Mouse (Mus musculus) layer of hippocampus, postnatal 25 days (tissue): Measurements from ENCODE around the gene Chtop. TPM values are rescaled to one million over a fixed set of nuclear protein-coding genes. Genes with fewer than 3 reads are reported as not detected.

Experiments used
- DNase-seq, 2 experiments: peaks; one replicate each; pipeline ENCODE4 v3.0.0; 2022; ENCODE audit warnings: mixed read lengths in 2 of 2, low spot score in 1 of 2; ENCODE audit errors: extremely low spot score in 1 of 2
- total RNA-seq, 2 experiments: library from RNA; stranded (reverse); gene quantifications; 2 replicates each; pipeline ENCODE4 v1.2.3; 2021

The Chtop gene
- total RNA-seq, 2 experiments from 2014 or later, result 159 to 166 TPM

DNA sequence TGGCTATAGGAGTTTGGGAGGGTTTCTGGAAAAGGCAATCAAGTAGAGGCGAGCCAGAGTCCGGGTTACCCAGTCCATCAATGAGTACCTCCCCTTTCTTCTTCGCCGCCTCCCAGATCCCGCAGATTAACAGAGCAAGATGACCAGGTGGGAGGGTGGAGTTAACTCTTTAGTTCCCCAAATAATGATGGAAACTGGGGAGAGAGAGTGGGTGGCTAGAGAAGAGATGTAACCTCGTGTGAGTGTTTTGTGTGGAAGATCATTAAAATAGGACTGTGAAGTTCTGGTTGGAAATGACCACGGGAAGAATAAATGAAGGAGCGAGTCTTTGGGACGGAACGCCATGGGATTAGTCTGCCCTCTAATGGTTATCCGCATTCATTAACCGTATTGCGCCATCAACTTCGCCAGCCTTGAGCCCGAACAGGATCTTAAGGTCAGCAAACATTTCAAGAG lies 43.0 kb downstream of the Chtop start:
- DNase-seq, result peak in 1 of 2 experiments; percentile 46

DNA sequence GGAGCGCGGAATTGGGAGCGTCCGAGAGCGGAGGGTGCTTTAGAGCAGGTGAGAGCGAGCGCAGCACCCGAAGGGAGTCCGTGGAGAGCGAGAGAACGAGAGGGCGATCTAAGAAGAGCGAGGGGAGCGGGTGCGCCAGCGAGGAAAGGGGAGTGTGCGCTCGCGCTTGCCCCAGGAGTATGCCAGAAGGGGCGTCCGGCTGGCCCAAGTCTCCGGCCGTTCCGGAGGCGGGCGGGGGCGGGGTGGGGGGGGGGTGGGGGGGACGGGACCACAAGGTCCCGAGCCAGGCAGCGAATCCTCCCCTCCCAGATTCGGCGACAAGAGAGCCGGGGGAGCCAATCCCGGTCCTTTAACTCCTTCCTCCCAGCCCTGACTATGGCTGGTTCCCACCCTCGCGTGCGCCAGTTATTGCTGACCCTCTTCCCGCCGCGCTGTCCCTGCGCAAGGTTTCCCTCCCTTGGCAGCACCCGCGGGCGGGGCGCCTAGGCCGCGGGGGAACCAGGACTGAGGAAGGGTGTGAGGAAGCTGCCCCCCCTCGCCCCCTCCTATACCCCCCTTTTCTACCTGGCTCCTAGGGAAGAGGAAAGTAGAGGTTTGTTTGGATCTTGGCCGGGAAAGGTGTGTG lies 43.5 kb downstream of the Chtop start, which contains the start of gene Npr1:
TSS of gene Npr1 (minus strand) at position 181 of the 625 bp plus-strand sequence.
- DNase-seq, result no peak

DNA sequence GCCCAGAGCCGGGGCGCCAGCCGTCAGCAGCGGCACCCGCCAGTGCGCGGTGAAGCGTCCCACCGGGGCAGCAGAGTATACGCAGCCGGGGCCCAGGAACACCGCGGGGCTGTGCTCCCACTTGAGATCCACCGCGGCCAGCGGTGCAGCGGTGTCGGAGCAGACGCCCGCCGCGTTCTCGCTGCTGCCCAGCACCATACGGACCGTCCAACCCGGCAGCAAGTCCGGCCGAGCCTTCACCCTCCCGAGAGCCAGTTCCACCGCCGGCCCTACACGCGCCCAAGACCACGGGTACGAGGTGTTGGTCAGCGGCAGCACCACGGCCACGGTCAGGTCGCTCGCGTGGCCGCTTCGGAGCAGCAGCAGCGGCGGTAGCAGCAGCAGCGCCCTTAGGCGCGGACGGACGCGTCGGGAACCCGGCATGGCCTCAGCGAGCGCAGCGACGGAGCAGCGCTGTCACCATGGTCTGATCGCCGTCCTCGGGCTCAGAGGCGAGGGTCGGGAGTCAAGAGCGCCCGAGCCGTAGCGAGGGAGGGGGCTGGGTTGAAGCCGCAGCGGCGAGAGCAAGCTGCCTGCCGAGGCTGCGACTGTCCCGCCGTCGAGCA lies 44.1 kb downstream of the Chtop start:
- no peak for DNase-seq

DNA sequence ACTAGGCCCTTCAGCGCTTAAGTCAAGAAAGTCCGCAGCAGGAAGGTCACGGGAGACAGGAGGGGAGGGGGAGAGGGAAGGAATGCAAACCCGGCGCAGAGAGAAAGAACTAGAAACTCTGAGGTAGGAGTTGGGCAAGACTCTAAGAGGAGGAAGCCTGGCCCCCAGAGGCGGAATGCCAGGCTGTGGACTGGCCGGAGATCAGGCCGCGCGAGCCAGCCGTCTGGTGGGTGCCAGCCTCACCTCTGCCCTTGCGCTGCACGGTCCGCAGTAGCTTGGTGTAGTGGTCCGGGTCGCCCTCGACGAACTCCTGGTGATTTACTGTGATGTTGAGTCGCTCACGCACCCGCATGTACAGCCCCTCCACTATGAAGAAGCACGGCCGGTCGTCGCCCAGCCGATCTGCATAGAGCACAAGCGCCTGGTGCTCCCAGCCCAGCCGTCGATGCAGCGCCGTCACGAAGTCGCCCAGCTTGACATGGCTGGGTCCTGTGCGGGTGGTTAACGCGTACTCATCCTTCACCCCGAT lies 44.7 kb downstream of the Chtop start:
- no peak for DNase-seq

DNA sequence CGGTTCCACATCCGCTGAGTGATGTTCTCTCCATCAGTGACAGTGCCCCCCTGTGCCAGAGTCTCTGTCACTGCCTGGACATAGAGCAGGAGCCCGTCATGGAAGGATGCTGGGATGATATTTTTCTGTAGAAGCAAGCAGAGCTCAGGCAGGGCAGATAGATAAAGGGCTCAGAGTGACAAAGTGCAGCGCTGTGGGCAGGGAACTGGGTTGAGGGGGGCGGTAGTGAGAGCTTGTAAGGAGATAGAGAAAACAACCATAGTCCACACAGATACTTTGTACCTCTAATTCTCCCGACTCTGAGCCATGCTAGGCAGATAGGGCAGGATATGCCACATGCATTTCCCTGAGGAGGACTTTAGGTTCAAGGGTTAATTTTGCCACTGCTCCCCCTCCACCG lies 46.7 kb downstream of the Chtop start:
- DNase-seq, result no peak

DNA sequence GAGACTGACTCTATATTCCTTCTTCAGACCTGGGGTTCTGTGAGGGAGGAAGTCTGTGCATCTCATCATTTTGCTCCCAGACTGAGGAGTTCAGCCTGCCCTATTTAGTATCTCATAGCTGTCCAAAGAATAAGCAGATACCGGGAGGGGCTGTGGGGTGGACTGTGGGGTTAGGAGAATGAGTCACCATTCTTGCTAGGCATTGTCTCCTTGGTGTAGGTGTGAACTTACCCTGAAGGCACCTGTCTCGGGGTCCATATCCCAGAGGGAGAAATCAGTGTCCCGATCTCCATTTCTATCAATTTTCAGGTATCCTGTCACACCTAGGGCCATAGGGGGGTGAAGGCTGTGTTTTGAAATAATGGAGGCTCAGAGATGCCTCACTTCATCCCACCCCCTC lies 47.4 kb downstream of the Chtop start:
- no peak for DNase-seq

DNA sequence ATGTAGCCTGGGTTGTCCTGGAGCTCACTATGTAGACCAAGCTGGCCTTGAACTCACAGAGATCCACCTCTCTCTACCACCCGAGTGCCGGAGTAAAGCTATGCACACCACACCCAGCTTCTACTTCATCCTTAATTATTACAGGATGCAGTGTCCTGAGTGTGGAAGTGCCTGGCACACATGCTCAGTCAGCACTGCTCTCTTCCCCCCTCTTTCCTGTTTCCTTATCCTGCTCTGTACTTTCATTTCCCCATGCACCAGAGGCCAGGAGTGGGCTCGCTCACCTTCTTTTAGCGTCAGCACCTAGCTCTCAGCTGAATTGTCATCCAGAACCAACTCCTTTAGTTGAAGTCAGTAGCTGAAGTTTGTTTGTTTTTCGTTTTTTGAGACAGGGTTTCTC lies 49.0 kb downstream of the Chtop start:
- no peak for DNase-seq

DNA sequence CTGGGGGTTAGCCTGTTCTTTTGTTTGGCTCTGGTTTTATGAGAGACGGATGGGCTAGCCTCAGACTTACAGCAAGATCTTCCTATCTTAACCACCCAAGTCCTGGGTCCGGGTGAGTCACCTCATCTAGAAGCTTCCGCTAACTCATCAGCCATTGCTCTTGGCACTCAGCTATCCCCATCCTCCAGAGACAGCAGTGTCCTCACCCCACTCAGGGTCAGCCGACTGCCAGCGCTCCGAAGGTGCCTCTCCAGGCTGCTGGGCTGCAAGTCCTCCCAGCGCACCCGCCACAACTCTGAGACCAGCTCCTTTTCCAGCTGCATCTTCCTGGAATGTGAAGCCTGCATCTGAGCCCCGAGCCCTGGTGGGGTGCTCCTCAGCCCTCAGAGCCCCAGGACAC lies 49.6 kb downstream of the Chtop start:
- DNase-seq, result no peak

DNA sequence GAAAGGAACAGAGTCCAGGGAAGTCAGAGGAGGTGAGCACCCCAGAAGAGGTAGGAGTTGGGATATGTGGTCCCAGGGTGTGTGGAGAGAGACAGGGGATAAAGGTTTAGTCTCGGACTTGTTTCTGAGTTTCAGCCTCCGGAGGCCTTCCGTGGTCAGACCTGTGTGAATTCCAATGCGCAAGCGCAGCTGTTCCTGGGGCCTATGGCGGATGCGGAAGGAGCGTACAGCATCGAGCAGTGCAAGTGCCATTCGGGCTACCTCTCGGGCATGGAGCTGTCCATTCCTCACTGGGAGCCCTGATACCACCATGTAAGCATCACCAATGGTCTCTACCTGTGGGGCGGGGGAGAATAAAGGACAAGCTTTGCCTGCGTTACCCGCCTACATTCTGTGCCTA lies 54.4 kb downstream of the Chtop start:
- DNase-seq, result no peak

DNA sequence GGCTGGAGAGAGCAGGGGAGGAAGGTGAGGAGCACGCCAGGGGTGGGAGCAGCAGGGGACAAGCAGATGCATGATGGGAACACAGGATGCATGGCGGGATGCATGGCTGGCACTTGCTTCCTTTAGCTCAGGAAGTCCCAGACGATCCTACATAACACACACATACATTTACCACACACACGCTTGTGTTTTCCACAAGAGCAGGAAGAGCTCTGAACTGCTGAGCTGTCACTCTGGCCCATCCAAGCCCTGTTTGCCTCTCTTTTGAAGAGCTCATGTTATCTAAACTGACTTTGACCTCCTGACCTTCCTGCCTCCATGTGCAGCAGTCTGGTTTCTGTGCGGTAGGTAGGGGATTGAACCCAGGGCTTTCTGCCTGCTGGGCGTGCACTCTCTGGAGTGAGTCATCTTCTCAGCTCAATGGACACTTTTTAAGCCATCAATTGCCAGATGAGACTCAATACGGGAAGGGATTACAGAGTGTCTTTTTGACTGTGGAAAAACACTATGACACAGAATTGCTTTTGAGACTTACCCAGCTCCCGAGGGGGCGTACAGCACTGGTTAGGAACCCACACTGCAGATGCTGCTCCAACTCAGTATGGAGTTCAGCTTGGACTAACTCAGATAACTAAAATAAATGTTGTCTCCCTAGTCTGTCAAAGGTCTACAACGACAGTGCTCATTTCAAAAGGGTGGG lies 57.8 kb downstream of the Chtop start:
- no peak for DNase-seq

DNA sequence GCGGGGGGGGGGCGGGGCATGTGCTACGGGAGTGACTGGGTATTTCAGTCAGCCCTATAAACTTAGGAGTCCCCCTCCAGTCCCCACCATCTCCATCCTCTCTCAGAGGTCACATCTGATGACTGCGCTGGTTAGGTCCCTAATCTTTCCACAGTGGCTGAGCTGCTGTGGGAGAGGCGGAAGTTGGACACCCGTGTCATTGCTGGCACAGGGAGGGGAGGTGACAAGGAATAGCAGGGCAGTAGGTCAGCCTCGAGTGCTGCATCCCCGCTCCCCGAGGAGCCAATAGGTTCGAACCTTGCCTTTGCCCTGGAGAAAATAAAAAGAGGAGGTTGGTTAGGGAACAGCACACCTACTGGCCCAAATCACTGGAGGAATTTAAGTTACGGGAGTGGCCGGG lies 58.4 kb downstream of the Chtop start:
- no peak for DNase-seq

Other genes starting within 250 kb of the Chtop start
- 10 to 100 TPM; 31.6 to 34.1 TPM for gene Dennd4b, start 244.3 kb downstream of the Chtop start, total RNA-seq
- gene Gatad2b, start 216.3 kb downstream of the Chtop start, total RNA-seq, result 100 to 1,000 TPM in 1 of 2 experiments, 10 to 100 TPM in 1; 90.0 to 112 TPM
- 10 to 100 TPM; 13.7 to 17.1 TPM for gene Slc27a3, start 119.6 kb downstream of the Chtop start, total RNA-seq
- gene Ints3, start 75.9 kb downstream of the Chtop start, total RNA-seq, result 10 to 100 TPM; 69.1 to 70.6 TPM
- gene Npr1, start 43.6 kb downstream of the Chtop start, total RNA-seq, result 1 to 10 TPM; 4.7 to 5.0 TPM
- gene Ilf2, start 33.4 kb downstream of the Chtop start, total RNA-seq, result 10 to 100 TPM; 81.2 to 87.4 TPM
- gene Snapin, start 18.5 kb downstream of the Chtop start, total RNA-seq, result 10 to 100 TPM; 49.8 to 53.4 TPM
- gene S100a1, start 4.9 kb upstream of the Chtop start, total RNA-seq, result 100 to 1,000 TPM in 1 of 2 experiments, 10 to 100 TPM in 1; 92.6 to 106 TPM
- gene S100a13, start 4.9 kb upstream of the Chtop start, total RNA-seq, result 10 to 100 TPM; 22.6 to 27.6 TPM
- gene S100a14, start 17.4 kb upstream of the Chtop start, total RNA-seq, result under 1 TPM; 0.39 to 0.42 TPM
- gene S100a16, start 27.8 kb upstream of the Chtop start, total RNA-seq, result 100 to 1,000 TPM; 101 to 107 TPM
- 1 to 10 TPM; 1.9 to 2.1 TPM for gene S100a3, start 51.1 kb upstream of the Chtop start, total RNA-seq
- not detected for gene S100a2, start 80.7 kb upstream of the Chtop start, total RNA-seq
- not detected for gene Gm42674, start 92.4 kb upstream of the Chtop start, total RNA-seq
- 1 to 10 TPM; 4.1 to 6.5 TPM for gene S100a4, start 94.3 kb upstream of the Chtop start, total RNA-seq
- not detected for gene S100a5, start 99.0 kb upstream of the Chtop start, total RNA-seq
- gene S100a6, start 103.4 kb upstream of the Chtop start, total RNA-seq, result 10 to 100 TPM; 23.1 to 24.9 TPM
- under 1 TPM; 0.20 to 0.28 TPM for gene S100a7a, start 144.5 kb upstream of the Chtop start, total RNA-seq
- not detected for gene S100a8, start 159.5 kb upstream of the Chtop start, total RNA-seq
- not detected for gene S100a9, start 186.2 kb upstream of the Chtop start, total RNA-seq
- not detected for gene Pglyrp4, start 217.4 kb upstream of the Chtop start, total RNA-seq